Mouse (Mus musculus) frontal cortex, postnatal 10 days (tissue): ENCODE data around the gene Ankrd61.
A peak's percentile ranks its signal among the peaks of the same experiment; 100 is the strongest.

Experiments used
- DNase-seq, 2 experiments: peaks; one replicate each; pipeline ENCODE4 v3.0.0; 2022; ENCODE audit warnings: low spot score in 2 of 2, mixed read lengths in 1 of 2

The Ankrd61 gene

GRCm38 (mm10) chr5:143897635-143898330 is at the start of gene Ankrd61:
Ankrd61 (minus strand) TSS chr5:143897685.
- no peak for DNase-seq

DNA sequence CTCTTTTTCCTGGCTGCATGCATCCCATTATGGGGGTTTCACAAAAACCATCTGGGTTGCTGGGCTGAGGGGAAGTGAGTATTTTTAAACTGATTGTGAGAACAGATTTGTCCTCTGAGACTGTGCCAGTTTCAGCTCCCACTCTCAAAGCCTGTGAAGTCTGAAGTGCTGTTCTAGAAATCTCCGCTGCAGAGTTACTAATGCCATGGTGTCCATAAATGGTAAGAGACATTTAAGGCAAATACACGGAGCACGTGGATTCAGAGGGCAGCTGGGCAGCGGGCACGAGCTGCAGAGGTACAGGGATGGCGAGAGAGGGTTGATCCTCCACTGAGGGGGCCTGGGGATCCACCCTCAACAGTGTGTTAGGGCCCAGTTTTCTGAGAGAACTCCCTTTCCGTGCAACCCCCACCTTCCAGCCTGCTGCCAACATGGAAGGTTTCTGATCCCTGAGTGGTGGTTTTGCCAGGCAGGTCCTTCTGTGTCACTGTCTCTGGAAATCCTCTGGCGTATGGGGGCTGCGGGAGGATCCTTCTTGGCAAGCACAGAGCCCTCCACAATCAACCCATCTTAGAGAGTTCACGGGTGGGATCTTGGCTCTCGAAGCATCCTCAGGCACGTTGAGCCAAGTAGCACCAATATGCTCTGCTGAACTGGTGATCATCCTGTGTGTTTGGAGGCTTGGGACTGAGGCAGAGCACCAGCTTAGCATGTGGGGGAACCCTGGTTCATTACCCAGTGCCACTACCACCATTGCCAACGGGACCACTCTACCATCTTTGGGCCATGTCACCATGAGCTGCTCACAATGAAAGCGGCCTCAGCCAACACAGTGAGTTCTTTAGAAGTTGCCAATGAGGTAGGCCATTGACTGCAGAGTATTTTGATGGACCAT is 46.0 kb upstream of the Ankrd61 start:
- DNase-seq: peak; percentile 58 to 79

GRCm38 (mm10) chr5:143941588-143941987 is 44.1 kb upstream of the Ankrd61 start:
- DNase-seq: no peak

- DNase-seq: no peak
Observed at GRCm38 (mm10) chr5:143936156-143936555, 38.7 kb upstream of the Ankrd61 start.

DNA sequence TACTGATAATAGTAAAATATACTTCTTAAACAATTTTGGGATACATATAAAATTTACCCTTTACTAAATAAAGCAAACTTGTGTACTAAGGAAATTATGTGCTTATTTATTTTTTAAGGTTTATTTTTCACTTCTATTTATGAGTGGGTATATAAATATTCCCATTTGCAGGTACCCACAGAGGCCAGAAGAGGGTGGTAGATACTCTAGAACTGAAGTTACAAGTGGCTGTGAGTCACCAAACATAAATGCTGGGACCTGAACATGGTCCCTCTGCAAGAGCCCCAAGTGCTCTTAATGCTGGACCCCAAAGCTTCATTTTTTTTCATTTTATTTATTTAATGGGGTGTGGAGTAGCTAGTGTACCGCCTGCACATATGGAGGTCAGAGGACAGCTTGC is 36.4 kb upstream of the Ankrd61 start:
- no peak for DNase-seq

DNA sequence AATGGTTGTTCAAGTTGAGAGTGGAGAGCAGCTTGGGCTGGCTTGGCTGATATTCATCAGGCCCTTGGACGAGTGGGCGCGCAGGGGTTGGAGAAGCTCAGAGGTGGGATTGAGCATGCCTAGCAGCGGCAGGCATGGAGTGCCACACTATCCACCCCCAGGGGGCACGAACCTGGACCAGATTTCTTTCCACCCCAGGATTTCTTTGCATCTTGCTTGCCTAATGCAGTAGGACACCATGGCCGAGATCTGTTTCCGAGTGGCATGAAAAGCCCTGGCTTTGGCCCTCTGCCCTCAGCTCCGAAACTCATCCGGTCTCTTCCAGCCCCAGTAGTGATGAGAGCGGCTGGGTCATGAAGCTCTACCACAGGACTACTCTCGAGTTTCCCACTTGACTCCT is 35.9 kb upstream of the Ankrd61 start:
- no peak for DNase-seq

DNA sequence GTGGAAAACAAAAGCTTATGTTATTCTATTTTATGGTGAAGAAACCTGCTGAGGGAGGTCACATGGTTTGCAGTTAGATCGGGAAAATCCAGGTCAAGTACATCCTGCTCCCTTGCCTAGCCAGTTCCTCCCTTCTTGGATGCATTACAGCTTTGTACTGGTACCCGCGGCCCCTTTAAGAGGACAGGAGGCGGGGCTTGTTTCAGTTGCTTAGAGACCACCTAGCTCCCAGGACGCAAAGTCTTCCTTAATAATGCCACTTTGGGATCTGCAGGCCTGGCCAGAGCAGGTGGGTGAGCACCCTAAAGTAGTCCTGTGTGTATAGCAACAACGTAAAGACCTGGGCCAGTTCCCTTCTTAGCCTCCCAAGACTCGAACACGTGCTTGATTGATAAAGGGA is 35.3 kb upstream of the Ankrd61 start, which contains the start of gene Rsph10b:
TSS of gene Rsph10b (plus strand) at position 205 of the 400 bp plus-strand sequence.
- DNase-seq: no peak

DNA sequence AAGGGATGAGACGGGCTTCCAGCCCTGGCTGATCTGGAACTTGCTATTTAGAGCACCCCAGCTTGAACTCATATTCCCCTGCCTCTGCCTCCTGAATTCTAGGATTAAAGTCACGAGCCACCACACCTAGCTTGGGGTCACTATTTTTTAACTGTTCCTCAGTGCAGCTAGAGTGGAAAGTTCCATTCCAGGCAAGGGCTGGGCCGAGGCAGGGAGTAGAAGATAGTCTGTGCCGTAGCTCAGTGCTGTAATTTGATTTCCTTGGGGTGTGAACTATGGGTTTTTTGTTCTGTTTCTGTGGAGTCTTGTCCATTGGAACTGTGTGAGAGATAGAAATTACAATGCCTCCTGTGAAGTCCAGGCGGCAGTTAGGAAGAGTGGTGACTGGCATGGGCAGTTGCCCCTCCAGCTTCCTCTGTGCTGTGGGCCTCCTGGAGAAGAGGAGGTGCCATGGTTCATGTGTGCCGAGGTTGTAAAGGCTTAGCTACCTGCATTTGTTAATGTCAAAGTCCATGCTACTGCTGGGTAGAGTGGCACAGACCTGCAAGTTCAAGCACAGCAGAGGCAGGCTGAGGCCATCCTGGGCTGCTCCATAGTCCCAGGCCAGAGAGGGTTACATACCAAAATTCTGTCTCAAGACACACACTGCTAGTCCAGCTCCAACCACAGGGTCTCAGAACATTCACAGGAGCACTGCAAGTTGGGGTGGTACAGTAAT is 34.5 kb upstream of the Ankrd61 start:
- DNase-seq: no peak

DNA sequence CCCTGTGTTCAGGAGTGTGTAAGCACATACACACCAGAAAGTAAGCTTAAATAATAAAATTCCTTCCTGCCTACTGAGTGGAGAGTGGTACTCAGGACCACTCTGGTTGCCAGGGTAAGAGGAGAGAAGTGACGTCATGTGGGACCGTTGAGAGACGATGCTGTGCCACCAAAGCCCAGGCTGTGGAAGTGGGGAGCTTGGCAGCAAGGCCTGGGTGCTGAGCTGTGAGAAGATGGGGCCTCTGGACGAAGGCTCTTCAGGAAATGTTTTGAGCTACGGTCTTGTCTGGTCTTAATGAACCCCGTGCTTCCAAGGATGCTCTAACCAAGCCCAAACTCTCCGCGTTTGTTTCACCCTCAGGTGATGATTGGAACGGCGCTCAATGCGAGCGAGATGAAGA is 33.2 kb upstream of the Ankrd61 start:
- DNase-seq: no peak

- DNase-seq: no peak
Observed at GRCm38 (mm10) chr5:143929291-143929690, 31.8 kb upstream of the Ankrd61 start.

GRCm38 (mm10) chr5:143927875-143928274 is 30.4 kb upstream of the Ankrd61 start, which contains the start of gene Gm42421:
Gm42421 (plus strand) TSS chr5:143928175.
- DNase-seq: no peak

- no peak for DNase-seq
Observed at GRCm38 (mm10) chr5:143924781-143925452, 27.4 kb upstream of the Ankrd61 start.

DNA sequence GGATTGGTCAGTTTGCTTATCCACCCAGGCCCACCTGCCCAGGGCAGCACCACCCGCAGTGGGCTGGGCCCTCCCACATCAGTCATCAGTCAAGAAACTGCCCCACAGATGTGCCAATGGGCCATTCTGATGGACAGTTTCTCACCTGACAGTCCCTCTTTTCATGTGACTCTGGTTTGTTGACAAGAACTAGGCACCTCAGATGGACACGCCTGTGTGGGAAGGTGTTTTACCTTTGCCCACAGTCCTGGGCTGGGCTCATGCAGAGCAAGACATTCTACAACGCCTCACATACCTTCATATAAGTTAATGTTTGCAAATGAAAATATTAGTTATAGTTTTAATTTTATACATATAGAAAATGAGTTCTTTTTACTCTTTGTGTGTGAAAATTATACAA is 20.6 kb upstream of the Ankrd61 start:
- DNase-seq: no peak

- no peak for DNase-seq
Observed at GRCm38 (mm10) chr5:143917418-143917817, 19.9 kb upstream of the Ankrd61 start.

GRCm38 (mm10) chr5:143916221-143916620 is 18.7 kb upstream of the Ankrd61 start:
- DNase-seq: no peak

DNA sequence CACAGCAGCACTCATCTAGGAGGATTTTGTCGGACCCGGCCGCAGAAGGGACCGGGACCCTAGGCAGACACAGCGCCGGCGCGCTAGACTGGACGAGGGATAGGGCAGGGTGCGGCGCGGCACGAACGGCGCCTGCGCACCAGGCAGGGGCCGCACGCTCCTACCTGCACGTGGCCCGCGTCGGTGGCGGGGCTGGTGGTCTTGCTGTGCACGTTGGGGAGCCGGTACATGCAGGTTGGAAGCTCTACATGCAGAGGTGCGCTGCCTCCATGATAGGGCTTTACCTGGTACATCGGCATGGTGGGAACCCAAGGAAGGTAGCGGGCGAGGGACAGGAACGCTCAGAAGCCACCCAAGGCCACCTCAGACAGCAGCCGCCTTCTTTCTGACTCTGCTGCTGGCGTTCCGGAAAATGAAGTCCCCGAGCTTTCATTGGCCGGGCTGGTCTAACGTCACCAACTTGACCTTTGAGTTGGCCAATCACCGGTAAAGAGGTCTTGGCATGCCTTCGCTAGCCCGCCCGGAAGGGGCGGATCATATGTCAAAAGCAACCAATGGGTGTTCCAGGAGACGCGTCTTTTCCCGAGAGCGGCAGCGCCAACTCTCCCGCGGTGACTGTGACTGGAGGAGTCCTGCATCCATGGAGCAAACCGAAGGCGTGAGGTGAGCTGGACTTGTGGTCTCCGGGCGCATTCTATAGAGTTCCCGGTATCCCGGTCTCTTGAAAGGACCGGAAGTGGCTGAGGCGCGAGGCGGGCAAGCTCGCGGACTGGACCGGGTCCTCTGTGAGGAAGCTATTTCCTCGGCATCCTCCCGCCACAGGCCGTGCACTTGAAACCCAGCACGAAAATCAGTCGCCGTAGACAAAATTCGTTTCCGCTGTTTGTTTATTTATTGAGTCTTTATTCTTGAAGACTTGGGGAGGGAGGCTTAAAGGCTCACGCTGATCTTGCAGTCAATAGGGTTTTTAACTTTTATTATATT is 12.2 kb upstream of the Ankrd61 start, which contains the start of the genes Aimp2 and Pms2:
TSS of gene Aimp2 (minus strand) at position 431 of the 984 bp plus-strand sequence.
TSS of gene Pms2 (plus strand) at position 548 of the 984 bp plus-strand sequence.
- peak; percentile 96 to 97 for DNase-seq

GRCm38 (mm10) chr5:143908926-143909325 is 11.4 kb upstream of the Ankrd61 start:
- no peak for DNase-seq

DNA sequence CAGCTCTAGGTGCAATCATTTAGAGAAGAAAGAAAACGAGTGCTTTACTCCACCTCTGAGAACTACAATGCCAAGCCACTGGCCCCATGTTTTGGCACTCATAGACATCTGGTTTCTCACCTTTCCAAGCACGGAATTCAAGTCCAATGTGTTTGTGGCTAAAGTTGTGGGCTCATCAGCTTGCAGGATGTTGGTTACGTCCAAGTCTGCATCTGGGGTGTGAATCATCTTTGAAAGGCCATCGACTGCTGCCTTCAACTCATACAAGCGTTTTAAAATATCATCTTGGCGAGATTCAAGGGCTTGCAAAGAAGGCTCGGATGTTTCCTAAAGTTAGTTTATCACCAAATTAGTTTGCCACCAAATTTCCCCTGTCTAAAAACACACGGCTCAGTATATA is 8.9 kb upstream of the Ankrd61 start:
- DNase-seq: no peak

GRCm38 (mm10) chr5:143903813-143904212 is 6.3 kb upstream of the Ankrd61 start:
- no peak for DNase-seq

- DNase-seq: peak; percentile 33 to 35
Observed at GRCm38 (mm10) chr5:143902111-143902510, 4.6 kb upstream of the Ankrd61 start.
